Mouse (Mus musculus) frontal cortex, postnatal 10 days (tissue): ENCODE results near the gene Mrpl33.
"Not testable (repeated sequence)": the region's sequence is repeated elsewhere in the genome, so short reads cannot be mapped to it uniquely, and the experiment has no call there.

Source experiments
- DNase-seq, 2 experiments: peaks; one replicate each; pipeline ENCODE4 v3.0.0; 2022; ENCODE audit warnings: low spot score in 2 of 2, mixed read lengths in 1 of 2

Gene Mrpl33

DNA sequence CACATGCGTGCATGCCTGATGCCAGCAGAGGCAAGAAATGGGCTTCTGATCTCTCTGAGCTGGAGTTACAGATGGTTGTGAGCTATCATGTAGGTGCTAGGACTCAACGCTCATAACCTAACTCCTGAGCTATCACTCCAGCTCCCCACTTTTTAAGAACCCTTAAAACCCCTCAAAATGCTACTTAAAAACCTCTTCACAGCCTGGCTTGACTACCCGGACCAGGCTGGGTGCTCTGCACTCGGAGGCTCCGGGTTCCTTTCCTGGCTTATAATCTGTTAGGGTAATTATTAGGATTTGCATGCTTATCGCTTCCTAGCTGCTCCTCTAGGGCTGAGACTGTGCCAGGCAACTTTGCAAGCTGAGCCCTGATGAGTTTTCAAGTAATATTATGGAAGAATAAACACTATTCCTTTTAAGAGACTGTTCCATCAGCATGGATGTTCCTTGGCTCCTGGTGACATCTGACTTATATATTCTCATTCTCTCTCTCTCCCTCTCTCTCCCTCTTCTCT lies 752 bp downstream of the Mrpl33 start:
- no peak for DNase-seq

- no peak for DNase-seq
These were observed 1.4 kb downstream of the Mrpl33 start for GRCm38 (mm10) chr5:31598121-31598520.

DNA sequence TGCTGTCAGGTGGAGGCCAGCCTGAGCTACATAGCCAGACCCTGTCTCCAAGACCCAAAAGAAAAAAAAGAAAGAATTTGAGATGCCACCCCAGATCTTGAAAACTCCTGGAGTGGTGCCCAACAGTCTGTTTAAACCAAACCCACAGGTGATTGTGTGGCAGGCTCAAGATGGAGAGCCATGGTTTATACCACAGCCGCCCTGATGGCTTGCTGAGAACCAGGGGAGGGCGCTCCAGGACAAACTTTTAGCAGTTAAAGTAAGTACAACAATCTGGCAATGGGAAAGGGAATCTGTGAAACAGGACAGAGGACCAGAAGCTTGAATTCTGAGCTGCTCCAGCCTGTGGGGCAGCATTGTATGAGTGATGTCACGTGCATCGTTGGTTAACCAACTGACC lies 1.8 kb downstream of the Mrpl33 start:
- DNase-seq, result no peak

DNA sequence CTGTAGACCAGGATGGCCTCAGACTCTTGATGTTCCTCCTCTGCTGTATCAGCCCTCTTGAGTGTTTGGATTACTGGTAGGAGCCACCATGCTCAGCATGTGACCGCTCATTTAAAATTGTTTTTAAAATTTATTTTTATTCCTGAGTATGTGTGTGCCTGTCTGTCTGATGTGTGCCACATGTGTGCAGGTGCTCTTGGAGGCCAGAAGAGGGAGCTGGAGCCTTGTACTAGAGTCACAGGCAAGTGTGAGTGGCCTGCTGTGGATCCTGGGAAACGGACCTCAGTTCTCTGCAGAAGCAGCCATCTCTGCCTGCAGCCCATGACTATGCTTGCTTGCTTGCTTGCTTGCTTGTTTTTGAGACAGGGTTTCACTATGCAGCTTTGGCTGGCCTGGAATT lies 2.4 kb downstream of the Mrpl33 start:
- DNase-seq, result no peak

DNA sequence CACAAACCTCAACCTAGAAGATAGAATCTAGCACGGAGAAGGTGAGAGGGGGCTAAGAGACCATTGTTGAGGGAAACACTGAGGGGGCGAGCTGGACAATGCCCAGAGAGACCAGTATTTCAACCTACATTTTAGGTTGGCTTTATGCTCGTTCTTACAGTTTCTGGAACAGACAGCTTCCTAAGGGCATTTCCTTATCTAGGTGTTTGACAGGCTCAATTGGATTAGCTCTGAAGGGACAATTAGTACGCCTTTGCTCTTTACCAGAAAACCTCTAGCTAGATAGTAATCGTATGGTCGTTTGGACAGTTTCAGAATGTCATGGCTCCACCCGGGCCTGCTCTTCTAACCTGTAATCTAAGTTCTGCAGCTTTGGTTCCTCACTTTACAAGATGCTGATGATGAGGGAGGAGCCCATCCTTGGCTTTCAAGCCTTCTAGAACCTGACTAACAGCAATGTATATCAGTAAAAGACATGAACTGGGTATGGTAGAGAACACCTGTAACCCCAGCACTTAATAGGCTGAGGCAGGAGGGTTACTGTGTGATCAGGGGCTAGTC lies 4.5 kb downstream of the Mrpl33 start:
- no peak for DNase-seq

- DNase-seq, result peak in 1 of 2 experiments; percentile 16
These were observed 5.6 kb downstream of the Mrpl33 start for GRCm38 (mm10) chr5:31602377-31602776.

- no peak for DNase-seq
These were observed 7.0 kb downstream of the Mrpl33 start for GRCm38 (mm10) chr5:31603766-31604165.

GRCm38 (mm10) chr5:31606151-31606550 lies 9.4 kb downstream of the Mrpl33 start:
- DNase-seq, result no peak

- DNase-seq, result no peak
These were observed 13.8 kb downstream of the Mrpl33 start for GRCm38 (mm10) chr5:31610376-31611086.

DNA sequence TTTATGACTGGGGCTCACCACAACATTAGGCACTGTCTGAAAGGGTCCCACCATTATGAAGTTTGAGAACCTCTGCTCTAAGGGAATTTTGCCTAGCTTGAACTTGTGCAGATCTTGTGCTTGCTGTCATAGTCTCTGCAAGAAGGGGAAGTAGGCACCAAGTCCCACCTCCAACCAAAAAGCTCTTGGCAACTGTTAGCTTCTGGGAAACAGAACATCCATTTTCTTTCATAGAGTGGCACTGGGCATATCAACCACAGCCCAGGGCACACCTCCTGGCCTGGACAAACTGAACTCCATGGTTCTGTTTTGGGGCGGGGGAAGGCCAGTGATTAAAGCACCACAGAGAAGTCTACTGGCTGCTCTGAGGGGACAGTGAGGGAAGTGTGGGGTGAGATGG lies 14.5 kb downstream of the Mrpl33 start:
- no peak for DNase-seq

DNA sequence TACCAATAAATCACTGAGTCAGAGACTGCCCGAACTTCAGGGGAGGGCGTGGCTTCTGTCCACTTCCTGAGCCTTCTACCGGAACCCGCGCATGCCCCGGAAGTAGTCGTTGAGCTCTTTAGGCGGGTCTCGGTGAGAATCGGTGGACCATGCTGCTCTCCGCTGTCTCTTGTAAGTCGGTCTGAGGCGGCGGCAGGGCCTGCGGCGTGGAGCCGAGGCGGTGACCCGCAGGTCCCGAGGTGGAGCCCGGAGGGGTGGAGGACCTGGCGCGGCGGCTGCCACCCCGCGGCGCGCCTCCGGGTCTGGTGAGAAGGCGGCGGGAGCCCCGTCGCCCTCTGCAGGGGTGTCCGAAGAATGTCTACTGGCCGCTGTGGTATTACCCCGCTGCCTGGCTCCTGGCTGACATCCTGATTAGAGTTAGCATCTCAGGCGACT lies 17.1 kb downstream of the Mrpl33 start:
- DNase-seq, result peak; percentile 68 to 73

DNA sequence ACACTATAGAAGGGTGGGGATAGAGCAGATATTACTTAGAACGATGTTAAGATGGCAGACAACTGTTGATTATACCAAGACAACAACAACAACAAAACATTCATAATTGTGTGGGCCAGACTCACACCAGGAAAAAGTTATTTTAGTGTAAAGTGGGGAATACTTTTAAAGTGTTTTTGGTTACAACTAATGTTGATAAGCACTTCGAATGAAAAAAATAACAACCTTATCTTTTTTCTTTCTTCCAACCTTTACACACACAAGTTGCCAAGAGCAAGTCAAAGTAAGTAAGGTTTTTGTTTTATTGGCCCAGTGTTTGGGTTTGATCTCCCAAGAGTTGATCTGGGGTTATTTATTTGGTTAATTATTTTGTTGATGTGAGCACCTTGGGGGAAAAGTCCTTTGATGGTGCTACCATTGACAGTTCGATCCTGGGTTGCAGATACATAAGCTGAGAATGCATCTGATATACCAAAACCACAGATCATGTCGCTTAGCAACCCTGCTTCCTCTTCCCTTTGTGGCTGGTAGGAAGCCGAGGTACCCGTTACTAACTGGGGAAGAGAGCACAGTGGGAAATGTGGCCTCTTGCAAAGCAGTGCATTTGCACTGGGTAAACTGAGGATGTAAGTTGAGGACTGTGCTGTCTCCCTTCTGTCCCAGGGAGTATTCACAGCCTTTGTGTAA lies 17.7 kb downstream of the Mrpl33 start:
- DNase-seq, result no peak

DNA sequence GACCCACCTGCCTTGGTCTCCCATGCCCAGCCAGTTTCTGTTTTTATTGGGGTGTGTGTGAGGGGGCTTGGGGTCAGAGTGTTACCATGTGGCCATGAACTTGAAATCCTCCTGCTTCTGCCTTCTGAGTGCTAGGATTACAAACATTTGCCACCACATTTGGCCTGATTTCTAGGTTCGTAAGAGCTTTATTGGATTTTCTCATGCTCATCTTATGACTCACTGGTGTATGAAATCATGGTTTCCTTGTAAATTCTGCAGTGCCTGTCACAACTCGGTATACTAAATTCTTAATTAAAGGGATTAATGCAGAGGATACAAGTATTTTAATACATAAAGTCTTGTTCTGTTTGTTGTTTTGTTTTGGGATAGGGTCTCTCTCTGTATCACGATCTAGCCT lies 23.6 kb downstream of the Mrpl33 start:
- no peak for DNase-seq

GRCm38 (mm10) chr5:31627117-31627516 lies 30.4 kb downstream of the Mrpl33 start:
- DNase-seq, result no peak

GRCm38 (mm10) chr5:31627562-31628526 lies 31.1 kb downstream of the Mrpl33 start:
- no peak for DNase-seq

DNA sequence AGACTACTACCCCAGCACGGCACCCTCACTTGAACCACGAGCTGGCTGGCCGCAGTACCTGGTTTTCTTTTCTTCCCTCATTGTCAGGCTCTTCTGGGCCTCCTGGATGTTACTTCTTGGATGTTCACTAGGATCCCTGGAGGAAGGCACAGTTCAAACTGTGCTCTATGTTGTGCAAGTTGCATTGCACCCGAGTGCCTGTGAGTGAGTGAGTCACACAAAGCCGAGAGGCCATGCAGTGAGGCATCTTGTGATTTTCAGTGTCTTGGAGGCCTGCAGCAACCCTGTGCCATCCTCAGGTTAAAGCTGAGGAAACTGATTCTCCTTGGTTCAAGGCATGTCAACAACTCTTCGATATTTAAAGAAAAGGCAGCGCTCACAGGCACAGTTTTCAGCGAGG lies 31.8 kb downstream of the Mrpl33 start:
- DNase-seq, result no peak

DNA sequence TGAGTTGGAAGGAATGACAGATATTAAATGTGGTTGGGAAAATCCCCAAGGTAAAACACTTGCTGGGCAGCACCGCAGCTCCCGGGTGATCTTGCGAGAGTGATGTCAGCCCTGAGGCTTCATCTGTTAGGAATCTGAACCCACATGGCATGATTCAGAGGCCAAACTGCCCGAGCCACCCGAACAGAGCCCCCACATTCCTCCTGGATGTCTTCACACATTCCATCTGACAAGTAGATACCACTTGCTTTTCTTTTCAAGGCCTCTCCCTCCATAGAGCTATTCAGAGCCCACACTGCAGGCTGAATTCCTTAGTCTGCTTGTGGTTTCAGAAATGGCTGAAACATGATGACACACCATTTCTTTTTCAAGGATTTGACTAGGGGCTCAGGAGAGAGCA lies 33.3 kb downstream of the Mrpl33 start:
- DNase-seq, result no peak

DNA sequence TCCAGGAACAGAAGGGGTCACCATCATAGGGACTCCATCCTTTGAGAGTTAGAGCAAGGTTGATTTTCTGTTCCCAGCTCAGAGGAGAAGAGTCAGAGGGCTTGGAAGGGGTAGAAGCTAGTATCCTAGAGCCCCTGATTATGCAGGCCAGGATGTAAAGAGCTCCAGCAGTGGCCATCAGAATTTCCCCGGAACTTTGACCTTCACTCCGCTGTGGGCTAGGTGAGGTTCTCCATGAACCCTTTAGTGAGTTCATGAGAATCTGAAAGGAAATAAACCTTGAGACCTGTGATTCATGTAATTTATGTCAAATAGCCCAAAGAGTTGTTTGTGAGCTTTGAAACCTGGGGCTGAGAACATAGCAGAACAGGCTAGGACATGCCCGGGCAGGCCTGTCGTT lies 34.4 kb downstream of the Mrpl33 start:
- DNase-seq, result not testable (repeated sequence)

- no peak for DNase-seq
These were observed 37.4 kb downstream of the Mrpl33 start for GRCm38 (mm10) chr5:31634161-31634560.

DNA sequence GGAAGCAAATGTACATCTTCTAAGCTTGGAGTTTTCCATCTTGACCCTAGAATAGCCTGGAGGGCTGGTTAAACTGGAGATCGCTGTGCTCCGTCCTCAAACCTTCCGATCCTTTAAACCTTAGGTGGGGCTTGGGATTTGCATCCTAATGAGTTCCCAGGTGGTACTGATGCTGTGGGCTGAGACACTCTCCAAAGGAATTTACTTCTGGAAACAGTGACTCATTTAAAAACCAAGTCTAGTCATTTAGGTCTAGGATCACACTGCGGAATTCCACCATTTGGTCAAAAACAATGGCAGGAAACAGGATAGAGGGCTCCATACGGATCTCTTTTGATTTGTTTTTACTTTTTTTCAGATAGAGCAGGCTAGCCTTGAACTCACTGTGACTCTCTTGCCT lies 37.9 kb downstream of the Mrpl33 start:
- no peak for DNase-seq

- DNase-seq, result no peak
These were observed 40.0 kb downstream of the Mrpl33 start for GRCm38 (mm10) chr5:31636636-31637253.
